Mouse (Mus musculus) midbrain, embryonic 14.5 days (tissue): Measurements from ENCODE around the gene Pum1. TPM values are rescaled to one million over a fixed set of nuclear protein-coding genes. Genes with fewer than 3 reads are reported as not detected.
"Not testable (repeated sequence)": the region's sequence is repeated elsewhere in the genome, so short reads cannot be mapped to it uniquely, and the experiment has no call there.

Experiments used
- ATAC-seq: fragments of 200-750 bp; cut with Nextera tagmentation; 2 replicates; pipeline ENCODE4 v1.8.0; 2017; ENCODE audit warnings: moderate number of reproducible peaks, moderate library complexity; ENCODE audit not compliant: low FRiP score, low TSS enrichment
- DNase-seq: peaks from one replicate; pipeline ENCODE4 v3.0.0-alpha.2; 2015
- H3K27ac ChIP-seq: fragments of 300-500 bp; sonication (generic); replicated peaks from 2 replicates; pipeline ENCODE4 v1.5.1; 2014; ENCODE audit warnings: mild to moderate bottlenecking, low read depth, low read length, moderate library complexity
- H3K27me3 ChIP-seq: fragments of 300-500 bp; sonication (generic); 2 replicates; pipeline ENCODE4 v1.6.1; 2014; ENCODE audit warnings: low read length, control low read depth, mixed read lengths; ENCODE audit not compliant: control insufficient read depth, insufficient read depth
- H3K36me3 ChIP-seq: fragments of 300-500 bp; sonication (generic); 2 replicates; pipeline ENCODE4 v1.6.1; 2014; ENCODE audit warnings: low read length, control low read depth; ENCODE audit not compliant: control insufficient read depth, insufficient read depth
- H3K4me1 ChIP-seq: fragments of 300-500 bp; sonication (generic); 2 replicates; pipeline ENCODE4 v1.6.1; 2014; ENCODE audit warnings: mild to moderate bottlenecking, antibody characterized with exemption, low read length, control low read depth; ENCODE audit not compliant: control insufficient read depth, insufficient read depth
- H3K4me2 ChIP-seq: fragments of 300-500 bp; sonication (generic); 2 replicates; pipeline ENCODE4 v1.6.1; 2014; ENCODE audit warnings: mild to moderate bottlenecking, low read length, moderate library complexity
- H3K4me3 ChIP-seq: fragments of 300-500 bp; sonication (generic); replicated peaks from 2 replicates; pipeline ENCODE4 v1.5.1; 2014; ENCODE audit warnings: low read depth, low read length
- H3K9ac ChIP-seq: fragments of 300-500 bp; sonication (generic); replicated peaks from 2 replicates; pipeline ENCODE4 v1.6.1; 2014; ENCODE audit warnings: mild to moderate bottlenecking, low read length, moderate library complexity
- H3K9me3 ChIP-seq: fragments of 300-500 bp; sonication (generic); 2 replicates; pipeline ENCODE4 v1.6.1; 2016; ENCODE audit warnings: low read length, control low read depth, mixed read lengths; ENCODE audit not compliant: control insufficient read depth
- WGBS: fragments of 180-500 bp; shearing (Covaris S2); extraction: QIAGEN DNeasy Blood & Tissue Kit; methylation state at CpG from one replicate; pipeline ENCODE4 v1.1.7; 2014; 5-methylcytosine and 5-hydroxymethylcytosine counted together
- polyA plus RNA-seq: library from polyadenylated mRNA; unstranded; fragments of >200 nt; fragmentation: Nextera tagmentation; extraction: Ambion mirVana; gene quantifications from 2 replicates; pipeline ENCODE4 v1.2.1, GENCODE M21; 2014

Pum1 gene
- polyA plus RNA-seq, 1 experiment from 2014 or later, result 116 TPM

DNA sequence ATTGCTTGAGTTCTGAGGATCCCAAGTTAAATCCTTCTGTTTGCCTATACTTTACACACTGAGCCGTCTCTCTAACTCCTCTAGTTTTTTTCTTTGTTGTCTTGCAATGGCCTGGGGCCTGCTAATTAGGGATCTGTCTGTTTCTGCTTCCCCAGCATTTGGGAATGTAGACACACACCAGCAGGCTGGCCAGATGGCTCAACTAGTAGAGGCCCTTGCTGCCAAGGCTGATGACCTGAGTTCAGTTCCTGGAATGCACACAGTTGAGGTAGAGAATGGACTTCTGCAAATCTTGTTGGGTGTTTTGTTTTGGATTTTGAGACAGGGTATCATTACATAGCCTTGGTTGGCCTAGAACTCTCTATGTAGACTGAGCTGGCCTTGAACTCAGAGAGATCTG lies 17.7 kb upstream of the Pum1 start:
- ATAC-seq (no peak), DNase-seq (no peak)
- no peak overlapping the region for H3K27ac ChIP-seq
- H3K27me3 ChIP-seq, result no peaks in the 10 kb centered on the region
- H3K9ac ChIP-seq, result no peak overlapping the region
- no peak overlapping the region for H3K4me3 ChIP-seq
- H3K9me3 ChIP-seq, result no peaks in the 10 kb centered on the region
- no peaks in the 10 kb centered on the region for H3K36me3 ChIP-seq
- H3K4me2 ChIP-seq, result no peak overlapping the region
- WGBS, result 65% methylated on average over 1 of the region's 1 CpGs
- H3K4me1 ChIP-seq, result no peaks in the 10 kb centered on the region

DNA sequence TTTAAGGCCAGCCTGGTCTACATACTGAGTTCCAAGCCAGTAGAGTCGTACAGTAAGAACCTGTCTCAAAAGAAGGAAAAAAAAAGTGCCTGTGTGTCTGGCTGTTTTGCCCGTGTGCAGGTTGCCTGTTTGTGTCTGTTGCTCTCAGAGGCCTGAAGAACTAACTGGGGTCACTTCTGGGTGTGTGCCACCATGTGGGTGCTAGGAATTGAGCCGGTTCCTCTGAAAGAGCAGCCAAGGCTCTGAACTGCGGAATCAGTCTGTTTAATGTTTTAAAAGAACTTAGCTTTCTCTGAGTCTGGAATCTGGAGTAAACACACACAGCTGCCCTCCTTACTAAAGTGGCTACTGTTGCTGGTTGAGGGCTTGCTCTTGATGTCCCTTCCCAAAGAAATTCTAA lies 11.8 kb upstream of the Pum1 start:
- no peaks in the 10 kb centered on the region for H3K9me3 ChIP-seq
- H3K9ac ChIP-seq, result no peak overlapping the region
- no peaks in the 10 kb centered on the region for H3K36me3 ChIP-seq
- H3K4me2 ChIP-seq, result no peak overlapping the region
- H3K4me1 ChIP-seq, result no peaks in the 10 kb centered on the region
- DNase-seq (no peak), ATAC-seq (no peak)
- WGBS, result 84% methylated on average over 4 of the region's 4 CpGs
- H3K27ac ChIP-seq, result no peak overlapping the region
- H3K4me3 ChIP-seq, result no peak overlapping the region
- H3K27me3 ChIP-seq, result no peaks in the 10 kb centered on the region

DNA sequence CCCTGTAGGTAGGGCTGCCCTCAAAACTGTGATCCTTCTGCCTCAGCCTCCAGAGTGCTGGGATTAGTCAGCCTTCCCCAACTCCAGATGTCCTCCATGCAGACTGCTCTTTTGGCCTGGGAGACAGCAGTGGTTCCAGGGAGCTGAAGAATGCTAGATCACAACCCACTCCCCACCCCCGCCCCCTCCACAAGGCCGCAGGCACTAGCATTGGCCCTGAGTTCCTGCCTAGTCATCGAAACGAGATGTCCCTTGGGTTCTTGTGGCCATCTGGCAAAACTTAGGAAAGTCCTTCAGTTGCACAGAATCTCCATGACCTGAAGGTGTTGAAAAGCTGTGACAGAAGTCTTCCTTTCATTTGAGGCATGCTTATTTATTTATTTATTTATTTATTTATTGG lies 10.6 kb upstream of the Pum1 start:
- no peak overlapping the region for H3K27ac ChIP-seq
- no peaks in the 10 kb centered on the region for H3K4me1 ChIP-seq
- no peak overlapping the region for H3K4me3 ChIP-seq
- no peak overlapping the region for H3K9ac ChIP-seq
- H3K4me2 ChIP-seq, result no peak overlapping the region
- H3K36me3 ChIP-seq, result no peaks in the 10 kb centered on the region
- WGBS, result 70% methylated on average over 4 of the region's 4 CpGs
- ATAC-seq, result no peak
- H3K27me3 ChIP-seq, result no peaks in the 10 kb centered on the region
- no peak for DNase-seq
- no peaks in the 10 kb centered on the region for H3K9me3 ChIP-seq

DNA sequence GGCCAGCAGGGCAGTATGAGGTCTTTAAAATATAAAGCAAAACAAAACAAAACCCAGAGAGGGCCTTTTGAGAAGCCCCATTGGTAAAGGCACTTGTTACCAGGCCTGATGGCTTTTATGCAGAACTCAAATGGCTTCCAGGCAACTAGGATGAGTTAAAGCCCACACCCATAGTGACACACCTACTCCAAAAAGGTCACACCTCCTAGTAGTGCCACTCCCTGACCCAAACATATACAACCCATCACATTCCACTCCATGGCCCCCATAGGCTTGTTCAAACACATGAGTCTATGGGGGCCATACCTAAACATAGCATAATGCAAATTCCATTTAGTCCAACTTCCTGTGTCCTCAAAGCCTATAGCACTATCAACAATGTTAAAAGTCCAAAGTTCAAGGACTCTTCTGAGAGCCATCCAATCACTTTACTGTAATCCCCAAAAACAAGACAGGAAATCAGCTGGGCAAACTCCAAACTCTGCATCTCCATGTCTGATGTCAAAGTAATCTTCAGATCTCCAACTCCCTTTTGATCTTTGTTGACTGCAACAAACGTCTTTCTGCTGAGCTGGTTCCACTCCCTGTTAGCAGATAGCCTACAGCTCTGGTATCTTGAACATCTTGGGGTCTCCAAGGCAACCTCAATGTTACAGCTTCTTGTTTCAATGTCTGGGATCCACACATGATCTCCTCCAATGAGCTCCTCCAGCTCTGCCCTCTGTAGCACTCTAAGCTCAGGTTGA lies 5.1 kb upstream of the Pum1 start:
- ATAC-seq (no peak), DNase-seq (no peak)
- 58% methylated on average over 1 of the region's 1 CpGs for WGBS

DNA sequence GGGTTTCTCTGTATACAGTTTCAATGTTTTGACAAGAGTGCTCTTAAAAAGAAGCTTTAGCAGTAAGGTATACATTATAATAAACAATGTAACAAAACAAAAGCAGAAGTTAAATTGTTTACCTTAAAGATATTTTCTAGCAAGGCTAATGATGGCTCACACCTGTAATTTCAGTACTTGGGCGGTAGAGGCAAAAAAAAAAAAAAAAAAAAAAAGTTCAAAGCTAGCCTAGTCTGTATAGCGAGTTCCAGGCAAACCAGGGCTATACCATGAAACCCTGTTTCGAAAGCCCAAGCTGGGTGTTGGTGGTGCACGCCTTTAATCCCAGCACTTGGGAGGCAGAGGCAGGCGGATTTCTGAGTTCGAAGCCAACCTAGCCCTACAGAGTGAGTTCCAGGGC lies 3.7 kb upstream of the Pum1 start:
- no peak overlapping the region for H3K4me2 ChIP-seq
- ATAC-seq, result no peak

More for the DNA sequence above, 5.1 kb upstream of the Pum1 start:
- Histone ChIP-seq H3K4me1 (0 out of 2 replicates have a peak, but pooled peaks cover 3% of the 10 kb centered on the region), H3K27ac (no peak overlapping the region), H3K27me3 (no peaks in the 10 kb centered on the region), H3K4me2 (no peak overlapping the region), H3K9me3 (no peaks in the 10 kb centered on the region), H3K4me3 (no peak overlapping the region), H3K9ac (no peak overlapping the region), H3K36me3 (no peaks in the 10 kb centered on the region)

DNA sequence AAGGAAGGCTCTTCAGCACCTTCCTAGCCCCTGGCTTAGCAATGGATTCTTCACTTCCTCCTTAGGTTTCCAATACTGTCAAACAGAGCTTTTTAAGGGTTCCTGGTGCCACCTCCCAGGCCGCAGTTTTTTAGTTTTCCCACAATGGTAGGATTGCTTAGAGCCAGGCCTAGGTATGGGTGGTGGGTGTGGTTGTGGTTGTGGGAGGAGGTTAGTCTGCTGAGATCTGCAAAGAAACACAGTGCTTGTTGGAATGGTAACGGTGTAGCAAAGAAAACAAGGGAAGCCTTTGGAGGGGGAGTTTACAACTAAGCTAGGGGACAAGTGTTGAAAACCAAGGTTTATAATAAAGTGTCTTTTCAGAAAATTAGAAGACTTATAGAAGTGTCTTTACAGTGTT lies 3.0 kb upstream of the Pum1 start:
- WGBS, result 88% methylated on average over 2 of the region's 2 CpGs
- Histone ChIP-seq H3K4me2 (no peak overlapping the region), H3K27me3 (no peaks in the 10 kb centered on the region), H3K4me1 (peaks cover 10% of the 10 kb centered on the region), H3K9me3 (no peaks in the 10 kb centered on the region), H3K27ac (no peak overlapping the region), H3K36me3 (no peaks in the 10 kb centered on the region), H3K4me3 (no peak overlapping the region), H3K9ac (no peak overlapping the region)
- DNase-seq (no peak), ATAC-seq (no peak)

More for the DNA sequence above, 3.7 kb upstream of the Pum1 start:
- Histone ChIP-seq H3K27ac (no peak overlapping the region), H3K4me3 (no peak overlapping the region), H3K9me3 (no peaks in the 10 kb centered on the region), H3K27me3 (no peaks in the 10 kb centered on the region), H3K4me1 (0 out of 2 replicates have a peak, but pooled peaks cover 4% of the 10 kb centered on the region), H3K9ac (no peak overlapping the region), H3K36me3 (no peaks in the 10 kb centered on the region)
- WGBS, result 91% methylated on average over 6 of the region's 6 CpGs
- no peak for DNase-seq

DNA sequence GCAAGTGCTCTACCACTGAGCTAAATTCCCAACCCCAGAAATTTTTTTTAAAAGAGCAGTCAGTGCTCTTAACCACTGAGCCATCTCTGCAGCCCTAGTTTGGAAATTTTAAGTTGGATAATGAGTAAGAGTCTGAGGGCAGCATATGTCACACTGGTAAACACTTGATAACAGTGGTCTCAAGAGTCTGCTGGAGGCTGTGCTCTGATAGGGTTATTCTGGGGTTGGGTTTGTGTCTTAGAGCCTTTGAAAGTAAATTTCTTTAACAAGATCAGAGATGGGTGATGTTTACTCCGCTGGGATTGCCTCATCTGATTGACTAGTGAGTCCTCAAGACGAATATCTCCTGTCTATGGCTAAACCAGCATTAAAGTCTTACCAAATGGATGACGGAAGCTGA lies 2.0 kb upstream of the Pum1 start:
- peaks cover 17% of the 10 kb centered on the region for H3K4me1 ChIP-seq
- no peaks in the 10 kb centered on the region for H3K36me3 ChIP-seq
- no peaks in the 10 kb centered on the region for H3K27me3 ChIP-seq
- DNase-seq (no peak), ATAC-seq (no peak)
- no peak overlapping the region for H3K4me2 ChIP-seq
- H3K9me3 ChIP-seq, result no peaks in the 10 kb centered on the region
- WGBS, result 85% methylated on average over 3 of the region's 3 CpGs
- no peak overlapping the region for H3K9ac ChIP-seq
- H3K27ac ChIP-seq, result no peak overlapping the region
- H3K4me3 ChIP-seq, result no peak overlapping the region

DNA sequence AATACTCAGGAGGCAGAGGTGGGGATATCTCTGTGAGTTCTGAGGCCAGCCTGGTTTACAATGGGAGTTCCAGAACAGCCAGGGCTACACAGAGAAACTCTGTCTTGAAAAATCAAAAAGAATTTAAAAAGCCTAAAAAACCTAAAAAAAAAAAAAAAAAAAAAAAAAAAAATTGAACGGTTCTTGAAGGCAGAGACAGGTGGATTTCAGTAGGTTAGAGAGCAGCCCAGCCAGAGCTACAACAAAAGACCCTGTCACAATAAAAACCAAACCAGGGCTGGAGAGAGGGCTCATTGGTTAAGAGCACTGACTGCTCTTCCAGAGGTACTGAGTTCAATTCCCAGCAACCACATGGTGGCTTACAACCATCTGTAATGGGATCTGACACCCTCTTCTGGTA lies 816 bp upstream of the Pum1 start:
- not testable (repeated sequence) for H3K36me3 ChIP-seq, H3K4me2 ChIP-seq, H3K9me3 ChIP-seq, H3K9ac ChIP-seq, ATAC-seq, DNase-seq, H3K4me3 ChIP-seq, H3K27me3 ChIP-seq, H3K27ac ChIP-seq
- WGBS, result 87% methylated on average over 1 of the region's 1 CpGs
- peaks cover 17% of the 10 kb centered on the region for H3K4me1 ChIP-seq

DNA sequence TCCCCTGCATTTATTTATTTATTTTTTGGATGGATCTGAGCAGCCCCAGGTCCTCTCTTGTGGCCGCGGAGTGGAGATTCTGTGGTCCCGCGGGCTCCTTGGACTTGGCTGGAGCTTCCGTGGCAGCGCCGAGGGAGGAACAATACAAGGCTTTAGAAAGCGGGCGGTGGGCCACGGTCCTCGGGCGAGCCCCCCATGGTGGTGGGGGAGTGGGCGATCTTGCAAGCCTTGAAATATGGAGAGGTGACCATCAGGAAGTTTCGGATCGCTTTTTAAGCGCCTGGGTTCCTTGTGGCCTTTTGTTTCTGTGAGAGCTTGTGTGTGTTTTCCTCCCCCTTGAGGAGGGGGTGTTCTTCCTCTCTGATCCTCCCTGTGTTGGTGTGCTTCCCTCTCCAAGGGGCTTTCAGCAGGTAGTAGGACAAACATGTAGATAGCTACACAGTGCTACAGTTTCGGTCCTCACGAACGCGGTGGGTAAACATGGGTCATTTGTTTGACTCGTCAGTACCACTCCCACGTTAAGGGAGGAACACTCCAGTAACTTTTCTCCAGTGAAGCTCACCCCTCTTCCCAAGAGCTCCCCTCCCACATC lies 785 bp downstream of the Pum1 start:
- peak; percentile 31 for ATAC-seq
- 0% methylated on average over 22 of the region's 22 CpGs for WGBS

More for the DNA sequence above, 785 bp downstream of the Pum1 start:
- Histone ChIP-seq H3K27ac (peak overlapping the region; percentile 98), H3K9ac (peak overlapping the region; percentile 97), H3K4me3 (peak overlapping the region; percentile 96), H3K36me3 (0 out of 2 replicates have a peak, but pooled peaks cover under 1% of the 10 kb centered on the region), H3K27me3 (no peaks in the 10 kb centered on the region), H3K4me1 (peaks cover 31% of the 10 kb centered on the region), H3K9me3 (no peaks in the 10 kb centered on the region), H3K4me2 (peak overlapping the region; percentile 90)
- DNase-seq, result peak; percentile 65
